Mouse (Mus musculus) neutrophil, adult 5-6 weeks (primary cell): ENCODE measurements around the gene Dkkl1. TPM values are rescaled to one million over a fixed set of nuclear protein-coding genes. Genes with fewer than 3 reads are reported as not detected.
A peak's percentile ranks its signal among the peaks of the same experiment; 100 is the strongest.
"Not testable (repeated sequence)": the region's sequence is repeated elsewhere in the genome, so short reads cannot be mapped to it uniquely, and the experiment has no call there.

ENCODE experiments used
- ATAC-seq: fragments of 151-379, 151-347 bp; 2 replicates; pipeline ENCODE4 v1.8.0; 2017; ENCODE audit warnings: mild to moderate bottlenecking, moderate TSS enrichment; ENCODE audit not compliant: insufficient number of reproducible peaks, poor library complexity, low FRiP score, severe bottlenecking; ENCODE audit errors: extremely low read depth
- total RNA-seq: library from RNA; stranded (forward); fragments of 200-1000 nt; gene quantifications from 2 replicates; pipeline ENCODE4 v1.2.3, GENCODE M21; 2017

Dkkl1 gene
- total RNA-seq, 1 experiment from 2014 or later = 1.6 TPM

DNA sequence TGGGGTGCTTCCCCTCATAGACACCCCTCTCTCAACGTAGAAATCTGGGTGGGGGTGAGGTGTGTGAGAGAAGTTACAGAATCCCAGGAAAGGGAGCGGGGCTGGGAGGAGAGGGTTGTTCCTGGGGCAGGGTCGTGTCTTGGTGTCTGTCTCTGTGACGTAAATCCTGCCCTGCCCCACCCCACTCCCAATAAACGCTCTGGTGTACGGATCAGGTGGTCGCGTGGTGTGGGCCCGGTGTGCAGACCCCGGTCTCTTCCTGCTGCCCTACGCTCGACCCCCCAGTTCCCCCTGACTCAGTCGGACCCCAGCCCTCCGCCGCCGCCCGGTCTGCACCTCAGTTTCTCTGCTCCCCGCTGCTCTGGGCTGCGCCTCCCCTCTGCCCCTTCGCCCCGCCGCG is 36.0 kb downstream of the Dkkl1 start:
- no peak for ATAC-seq

DNA sequence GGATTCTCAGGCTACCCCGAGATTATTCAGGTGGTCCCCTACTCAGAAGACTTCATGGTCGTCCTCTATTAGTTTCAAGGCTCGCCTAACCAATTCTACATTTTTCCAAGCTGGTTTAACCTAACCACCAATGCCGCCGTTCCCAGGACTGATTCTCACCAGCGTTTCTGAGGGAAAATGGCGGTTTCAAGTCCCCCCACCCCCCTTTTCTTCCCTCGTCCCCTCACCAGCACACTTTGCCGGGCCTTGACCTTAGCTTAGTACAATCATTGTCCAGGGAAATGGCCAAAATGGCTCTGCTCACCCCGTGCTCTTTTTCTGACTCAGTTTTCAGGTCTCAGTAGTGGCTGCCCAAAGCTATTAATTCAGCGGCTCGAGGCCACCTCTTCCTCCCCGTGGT is 36.5 kb downstream of the Dkkl1 start:
- ATAC-seq = no peak

DNA sequence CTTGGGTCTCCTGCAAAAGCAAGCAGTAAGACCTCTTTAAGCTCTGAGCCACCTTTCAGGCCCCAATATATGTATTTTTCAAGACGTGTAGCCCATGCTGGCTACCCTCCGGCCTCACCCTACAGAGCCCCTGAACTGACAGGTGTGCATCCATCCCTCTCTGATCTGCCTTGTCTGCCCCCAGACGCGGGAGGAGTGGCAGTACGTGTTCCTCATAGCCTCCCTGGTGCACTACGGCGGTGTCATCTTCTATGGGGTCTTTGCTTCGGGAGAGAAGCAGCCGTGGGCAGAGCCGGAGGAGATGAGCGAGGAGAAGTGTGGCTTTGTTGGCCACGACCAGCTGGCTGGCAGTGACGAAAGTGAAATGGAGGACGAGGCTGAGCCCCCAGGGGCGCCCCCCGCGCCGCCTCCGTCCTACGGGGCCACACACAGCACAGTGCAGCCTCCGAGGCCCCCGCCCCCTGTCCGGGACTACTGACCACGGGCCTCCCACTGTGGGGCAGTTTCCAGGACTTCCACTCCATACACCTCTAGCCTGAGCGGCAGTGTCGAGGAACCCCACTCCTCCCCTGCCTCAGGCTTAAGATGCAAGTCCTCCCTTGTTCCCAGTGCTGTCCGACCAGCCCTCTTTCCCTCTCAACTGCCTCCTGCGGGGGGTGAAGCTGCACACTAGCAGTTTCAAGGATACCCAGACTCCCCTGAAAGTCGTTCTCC is 37.2 kb downstream of the Dkkl1 start:
- no peak for ATAC-seq

DNA sequence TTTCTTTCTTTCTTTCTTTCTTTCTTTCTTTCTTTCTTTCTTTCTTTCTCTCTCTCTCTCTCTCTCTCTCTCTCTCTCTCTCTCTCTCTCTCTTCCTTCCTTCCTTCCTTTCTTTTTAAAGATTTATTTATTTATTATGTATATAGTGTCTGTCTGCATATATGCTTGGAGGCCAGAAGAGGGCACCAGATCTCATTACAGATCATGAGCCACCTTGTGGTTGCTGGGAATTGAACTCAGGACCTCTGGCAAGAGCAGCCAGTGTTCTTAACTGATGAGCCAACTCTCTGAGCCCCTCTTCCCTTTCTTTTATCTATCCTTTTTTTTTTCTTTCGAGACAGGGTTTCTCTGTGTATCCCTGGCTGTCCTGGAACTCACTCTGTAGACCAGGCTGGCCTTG is 38.2 kb downstream of the Dkkl1 start:
- ATAC-seq = not testable (repeated sequence)

DNA sequence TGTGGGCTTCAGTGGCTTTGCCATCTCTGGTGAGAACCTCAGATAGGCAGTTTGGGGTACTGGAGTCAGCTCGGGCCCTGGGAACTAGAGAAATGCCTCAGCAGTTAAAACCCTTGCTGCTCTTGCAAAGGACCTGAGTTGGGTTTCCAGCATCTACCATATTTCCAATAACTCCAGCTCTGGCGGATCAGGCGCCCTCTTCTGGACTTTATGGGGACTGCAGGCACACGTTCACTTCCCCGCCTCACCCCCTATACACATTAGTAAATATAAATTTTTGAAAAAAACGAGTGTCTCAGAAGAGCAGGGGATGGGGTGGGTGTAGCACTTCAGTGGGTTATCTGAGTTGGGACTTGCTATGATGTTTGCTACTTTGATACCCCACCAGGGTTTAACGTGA is 39.0 kb downstream of the Dkkl1 start:
- ATAC-seq = no peak

DNA sequence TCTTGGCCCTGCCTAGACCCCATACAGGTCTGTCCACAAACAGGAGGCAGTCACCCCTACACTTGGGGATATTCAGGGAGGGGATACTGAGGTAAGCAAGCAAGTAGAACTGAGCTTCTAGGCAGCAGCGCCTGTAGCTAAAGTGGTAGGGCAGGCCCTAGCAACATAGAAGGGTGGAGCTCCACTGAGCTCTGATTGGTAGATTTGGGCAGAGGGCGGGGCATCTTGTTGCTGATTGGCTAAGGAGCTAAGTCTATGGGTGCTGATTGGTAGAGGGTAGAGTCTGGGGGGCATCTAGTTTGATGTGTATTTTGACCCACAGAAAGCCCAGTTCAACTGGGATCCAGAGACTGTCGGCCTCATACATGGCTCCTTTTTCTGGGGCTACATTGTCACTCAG is 42.5 kb downstream of the Dkkl1 start:
- no peak for ATAC-seq

DNA sequence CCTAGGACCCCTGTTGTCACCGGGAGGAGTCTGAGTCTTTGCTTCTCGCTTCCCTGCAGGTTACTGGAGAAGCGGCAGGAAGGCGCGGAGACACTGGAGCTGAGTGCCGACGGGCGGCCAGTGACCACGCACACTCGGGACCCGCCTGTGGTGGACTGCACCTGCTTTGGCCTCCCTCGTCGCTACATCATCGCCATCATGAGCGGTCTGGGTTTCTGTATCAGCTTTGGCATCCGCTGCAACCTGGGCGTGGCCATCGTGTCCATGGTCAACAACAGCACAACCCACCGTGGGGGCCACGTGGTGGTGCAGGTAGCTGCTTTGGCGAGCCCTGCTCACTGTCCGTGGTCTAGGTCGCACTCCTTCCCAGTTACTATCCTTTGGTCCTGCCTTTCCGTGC is 43.3 kb downstream of the Dkkl1 start:
- ATAC-seq = no peak

DNA sequence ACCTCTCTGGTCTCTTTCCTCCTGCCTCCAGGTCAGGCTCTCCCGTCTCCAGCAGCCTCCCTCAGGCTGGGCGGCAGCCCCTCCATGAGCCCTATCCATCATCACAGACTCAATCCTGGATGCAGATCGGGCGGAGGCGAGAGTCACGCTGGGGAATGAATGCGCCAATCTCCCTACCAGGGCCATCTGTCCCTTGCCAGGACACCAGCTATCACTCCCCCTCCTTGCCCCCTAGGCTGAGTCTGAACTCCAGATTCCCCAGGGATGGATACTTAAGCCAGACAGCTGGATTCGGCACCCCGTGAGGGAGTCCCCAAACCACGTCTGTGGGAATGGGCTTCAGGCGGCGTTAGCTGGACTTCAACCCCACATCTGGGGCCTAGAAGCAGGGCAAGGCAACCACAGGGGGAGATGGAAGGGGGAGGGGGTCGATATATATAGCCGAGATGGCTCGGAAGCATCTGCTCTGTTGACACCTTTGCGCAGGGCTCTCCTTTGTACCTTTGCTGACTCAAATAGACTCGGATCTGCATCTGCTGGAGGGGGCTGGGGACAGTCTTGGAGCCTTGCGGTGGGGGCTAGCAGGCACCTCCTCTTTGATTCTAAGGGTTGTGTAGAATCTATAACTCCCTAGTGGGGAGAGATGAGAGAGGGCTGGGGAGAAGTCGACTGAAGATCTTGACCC is 44.0 kb downstream of the Dkkl1 start:
- no peak for ATAC-seq

DNA sequence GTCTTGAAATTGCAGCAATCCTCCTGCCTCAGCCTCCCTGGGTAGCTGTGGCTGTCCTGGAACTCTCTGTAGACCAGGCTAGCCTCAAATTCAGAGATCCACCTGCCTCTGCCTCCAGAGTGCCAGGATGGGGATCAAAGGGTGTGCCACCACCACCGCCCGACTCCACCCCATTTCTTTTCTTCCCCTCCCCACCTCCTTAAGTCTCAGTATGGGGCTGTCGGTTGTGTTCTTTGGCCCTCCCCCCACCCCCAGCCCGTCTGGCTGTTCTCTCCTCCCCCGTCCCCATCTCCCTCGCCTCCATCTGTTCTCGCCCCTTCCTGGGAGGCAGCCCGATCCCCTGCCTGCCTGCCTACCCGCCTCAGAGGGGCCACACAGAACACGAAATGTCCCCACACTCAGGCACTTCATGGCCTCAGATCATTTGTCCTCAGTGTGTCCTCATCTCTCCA is 45.0 kb downstream of the Dkkl1 start:
- ATAC-seq = no peak

DNA sequence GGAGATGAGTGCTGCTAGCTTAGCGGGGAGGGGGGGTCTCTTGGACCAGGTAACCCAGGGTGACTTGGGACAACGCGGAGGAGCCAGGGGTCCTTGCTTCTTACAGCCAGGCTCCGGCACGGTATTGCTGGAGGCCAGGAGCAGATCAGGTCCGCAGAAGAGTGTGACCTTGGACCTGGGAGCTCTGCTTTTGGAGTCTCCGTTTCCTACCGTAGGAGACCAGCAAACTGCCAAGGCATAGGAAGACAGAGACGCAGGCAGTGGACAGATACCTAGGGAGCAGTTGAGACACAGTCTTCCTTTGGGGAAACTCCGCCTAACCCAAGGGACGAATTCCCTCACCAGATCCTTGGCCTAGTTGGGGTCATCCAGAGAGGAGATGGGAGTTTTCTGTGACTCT is 46.2 kb downstream of the Dkkl1 start:
- ATAC-seq = no peak

DNA sequence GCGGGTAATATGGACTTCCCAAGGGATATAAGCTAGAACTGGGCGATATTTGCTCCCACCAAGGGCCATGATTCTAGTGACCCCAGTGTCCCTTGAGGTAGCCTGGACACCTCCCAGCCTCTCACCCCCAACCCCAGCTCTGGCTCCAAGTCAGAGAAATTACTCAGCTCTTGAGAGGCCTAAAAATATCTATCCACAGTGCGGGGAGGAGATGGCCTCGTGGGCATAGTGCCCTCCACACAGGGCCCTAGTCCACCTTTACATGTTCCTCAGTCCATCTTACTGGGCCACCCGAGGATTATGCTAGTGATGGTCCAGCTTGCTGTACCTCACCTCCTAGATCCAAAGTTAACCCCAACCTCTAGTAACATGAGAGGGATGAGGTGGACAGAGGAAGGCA is 47.1 kb downstream of the Dkkl1 start:
- ATAC-seq = no peak

DNA sequence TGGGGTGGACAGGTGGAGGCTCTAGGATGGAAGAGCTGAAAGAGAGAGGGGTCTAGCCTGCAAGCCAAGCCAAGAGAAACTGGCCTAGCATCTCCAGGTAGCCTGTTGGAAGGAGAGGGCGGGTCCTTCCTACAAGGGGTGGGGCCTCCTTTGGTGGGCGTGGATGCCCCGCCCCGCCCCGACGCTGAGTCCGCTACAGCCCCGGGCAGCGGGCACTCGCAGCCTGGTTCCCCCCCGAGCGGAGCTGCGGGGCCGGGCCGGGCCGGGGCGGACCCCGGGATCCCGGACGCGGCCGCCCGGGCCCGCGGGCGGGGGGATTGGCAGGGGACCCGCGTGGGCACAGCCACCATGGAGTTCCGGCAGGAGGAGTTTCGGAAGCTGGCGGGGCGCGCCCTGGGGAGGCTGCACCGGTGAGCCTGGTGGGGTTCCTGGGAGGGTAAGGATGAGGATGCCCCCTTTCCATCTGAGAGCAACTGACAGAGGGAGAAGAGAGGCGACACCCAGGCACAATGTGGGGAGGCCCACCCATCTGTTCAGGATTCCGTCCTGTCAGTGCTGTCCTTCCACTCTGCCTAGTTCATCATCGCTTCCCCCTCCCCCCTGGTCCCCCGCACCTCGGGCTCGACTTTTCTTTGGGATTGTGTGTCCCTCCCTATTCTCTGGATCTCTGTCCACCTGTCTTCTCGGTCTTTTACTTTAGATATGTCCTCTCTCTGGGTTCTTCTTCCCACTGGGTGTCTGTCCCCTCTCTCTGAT is 48.0 kb downstream of the Dkkl1 start, which contains the start of gene Slc17a7:
Gene Slc17a7, plus strand, starts transcription at position 215 of the 756 bp plus-strand sequence.
- ATAC-seq = no peak

DNA sequence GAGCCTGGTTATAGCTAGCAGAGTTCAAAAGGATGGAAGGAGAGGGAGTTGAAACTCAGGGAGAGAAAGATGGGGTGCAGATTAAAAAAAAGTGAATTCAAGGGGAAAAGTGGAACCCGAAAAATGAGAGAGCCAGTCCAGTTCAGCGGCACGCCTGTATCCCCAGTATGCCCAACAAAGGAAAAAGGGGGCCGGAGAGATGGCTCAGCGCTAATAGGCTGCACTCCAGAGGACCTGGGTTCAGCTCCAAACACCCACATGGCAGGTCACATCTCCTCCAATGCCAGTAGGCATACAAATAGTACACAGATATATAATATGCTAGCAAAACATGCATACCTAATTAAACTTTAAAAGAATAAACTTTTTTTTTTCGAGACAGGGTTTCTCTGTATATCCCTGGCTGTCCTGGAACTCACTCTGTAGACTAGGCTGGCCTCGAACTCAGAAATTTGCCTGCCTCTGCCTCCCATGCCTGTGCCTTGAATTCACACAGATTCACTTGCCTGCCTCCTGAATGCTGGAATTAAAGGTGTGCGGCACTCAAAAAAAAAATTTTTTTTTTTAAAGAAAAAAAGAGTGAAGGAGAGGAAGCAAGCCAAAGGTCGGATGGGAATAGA is 48.8 kb downstream of the Dkkl1 start:
- ATAC-seq = no peak

DNA sequence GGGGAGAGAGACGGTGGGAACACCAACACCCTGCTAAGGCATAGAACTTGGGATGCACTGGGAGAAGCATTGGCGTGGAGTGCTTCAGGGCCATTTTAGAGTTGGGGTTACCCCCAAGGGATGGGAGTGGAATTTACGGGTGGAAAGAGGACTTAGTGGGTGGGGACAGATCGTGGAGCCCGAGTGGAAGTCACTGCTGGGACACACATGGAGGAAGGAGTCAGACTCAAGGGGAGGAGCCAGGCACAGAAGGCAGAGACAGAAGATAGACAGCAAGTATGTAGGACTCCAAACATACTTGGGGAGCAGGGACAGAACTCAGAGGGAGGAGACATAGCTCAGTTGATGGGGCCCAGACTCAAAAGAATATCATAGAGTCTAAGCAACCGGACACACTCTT is 49.4 kb downstream of the Dkkl1 start:
- ATAC-seq = no peak

DNA sequence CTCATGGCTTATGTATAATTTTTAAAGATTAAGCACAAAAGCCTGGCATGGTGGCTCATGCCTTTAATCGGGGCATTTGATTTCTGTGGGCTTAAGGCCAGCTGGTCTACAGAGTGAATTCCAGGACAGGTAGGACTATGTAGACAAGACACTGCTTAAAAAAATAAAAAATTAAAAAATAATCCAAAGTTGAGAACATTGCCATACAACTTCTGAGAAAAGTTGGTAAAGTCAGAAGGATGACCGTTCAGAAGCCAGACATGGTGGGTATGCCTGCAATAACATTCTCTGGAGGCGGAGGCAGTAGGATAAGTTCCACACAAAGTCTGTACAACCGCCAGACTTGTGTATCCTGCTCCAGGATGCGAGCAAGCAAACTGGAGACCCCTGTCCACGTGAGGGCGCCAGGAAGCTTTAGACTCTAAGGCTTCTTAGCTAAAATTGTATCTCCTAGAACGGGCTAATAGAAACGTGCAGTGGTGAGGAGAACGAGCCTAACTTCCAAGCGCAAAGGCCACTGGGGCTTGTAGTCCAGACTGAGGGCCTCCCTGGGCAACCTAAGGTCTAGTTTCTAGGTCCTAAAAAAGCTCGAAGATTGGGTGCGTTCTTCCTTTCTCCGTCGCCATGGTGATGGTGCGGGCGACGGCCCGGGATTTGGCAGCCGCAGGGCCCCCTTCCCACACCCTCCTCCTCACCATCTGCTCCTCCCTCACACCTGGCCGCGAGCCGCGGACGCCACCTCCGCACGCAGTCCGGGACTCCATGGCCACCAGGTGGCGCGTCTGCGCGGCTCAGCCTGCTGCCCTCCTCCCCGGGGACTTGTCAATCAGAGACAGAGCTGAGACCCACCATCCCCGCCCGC is 50.1 kb downstream of the Dkkl1 start:
- ATAC-seq = peak; percentile 63

DNA sequence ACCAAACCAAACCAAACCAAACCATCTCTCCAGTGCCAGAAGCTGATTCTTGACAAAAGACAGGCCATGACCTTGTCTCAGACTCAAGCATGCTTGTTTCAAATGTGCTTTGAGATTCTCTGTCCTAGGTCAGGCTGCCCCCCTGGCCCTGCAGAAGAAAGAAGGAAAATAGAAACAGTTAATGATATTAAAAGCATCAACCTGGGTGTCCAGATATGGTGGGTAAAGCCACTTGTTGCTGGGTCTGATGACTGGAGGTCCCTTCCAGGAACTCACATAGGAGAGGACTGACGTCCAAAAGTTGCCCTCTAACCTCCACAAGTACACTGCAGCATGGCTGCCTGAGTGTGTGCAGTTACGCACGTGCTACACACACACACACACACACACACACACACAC is 51.1 kb downstream of the Dkkl1 start:
- no peak for ATAC-seq

DNA sequence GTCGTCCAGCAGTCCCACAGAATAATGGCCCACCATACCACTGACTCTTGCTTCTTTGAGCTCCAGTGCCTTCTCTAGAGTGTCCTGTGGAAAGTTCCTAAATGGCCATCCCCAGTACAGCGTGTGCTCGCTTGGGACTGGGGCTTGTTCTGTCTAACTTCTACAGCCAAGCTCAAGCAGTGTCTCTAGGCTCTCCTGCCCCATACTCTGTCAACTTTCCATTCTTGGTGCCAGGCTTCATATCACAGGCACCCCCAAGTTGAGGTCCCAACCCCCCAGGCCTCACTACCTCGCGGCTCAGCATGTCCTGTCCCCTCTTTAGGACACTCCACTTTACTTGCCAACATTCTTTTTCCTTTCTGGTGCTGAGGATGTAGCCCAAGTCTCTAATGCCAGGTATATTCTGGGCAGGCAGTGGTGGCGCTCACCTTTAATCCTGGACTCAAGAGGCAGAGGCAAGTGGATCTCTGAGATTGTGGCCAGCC is 51.6 kb downstream of the Dkkl1 start:
- no peak for ATAC-seq

DNA sequence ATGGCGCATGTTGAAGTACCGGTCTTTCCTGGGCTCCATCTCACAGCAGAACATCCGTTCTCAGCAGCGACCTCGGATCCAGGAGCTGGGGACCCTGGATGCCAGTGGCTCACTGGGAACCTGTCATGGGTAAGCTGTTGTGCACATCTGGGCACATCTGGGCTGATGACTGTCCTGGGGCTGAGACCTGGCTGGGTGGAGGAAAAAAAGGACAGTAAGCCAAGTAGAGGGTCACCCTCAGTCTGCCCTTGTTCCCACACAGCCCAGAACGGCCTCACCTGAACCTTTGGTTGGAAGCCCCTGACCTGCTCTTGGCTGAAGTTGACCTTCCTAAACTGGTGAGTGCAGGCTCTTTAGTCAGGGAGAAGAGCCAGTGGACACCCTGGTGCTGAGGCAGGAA is 53.0 kb downstream of the Dkkl1 start:
- no peak for ATAC-seq
